Mouse (Mus musculus) lung, adult 2 months (tissue): ENCODE data around the gene Rln3.

Experiments used
- CTCF ChIP-seq: fragments of 200-500 bp; IDR thresholded peaks from 2 replicates; pipeline ENCODE4 v1.5.1; 2011; ENCODE audit warnings: mild to moderate bottlenecking, low read length, control low read depth; ENCODE audit not compliant: insufficient read depth
- POLR2A ChIP-seq: fragments of 200-500 bp; IDR thresholded peaks from 2 replicates; pipeline ENCODE4 v1.6.1; 2011; ENCODE audit warnings: low read depth, mild to moderate bottlenecking, control low read depth, low read length, borderline replicate concordance; ENCODE audit errors: extremely low read depth

GRCm38 (mm10) chr8:83999825-84000224 is 45.0 kb downstream of the Rln3 start:
- TF ChIP-seq CTCF (no peak), POLR2A (no peak)
